Mouse (Mus musculus): Measurements from ENCODE around the gene Setd3.

GRCm38 (mm10) chr12:108208216-108208615 is 29.1 kb upstream of the Setd3 start:
- TF ChIP-seq CTCF (IDR thresholded peaks at IDR 0.05; ENCODE audit: low read depth) (no peak), EP300 (optimal IDR thresholded peaks at IDR 0.05) (no peak)

All from stomach, postnatal 0 days (tissue).